In the genomic region with DNA sequence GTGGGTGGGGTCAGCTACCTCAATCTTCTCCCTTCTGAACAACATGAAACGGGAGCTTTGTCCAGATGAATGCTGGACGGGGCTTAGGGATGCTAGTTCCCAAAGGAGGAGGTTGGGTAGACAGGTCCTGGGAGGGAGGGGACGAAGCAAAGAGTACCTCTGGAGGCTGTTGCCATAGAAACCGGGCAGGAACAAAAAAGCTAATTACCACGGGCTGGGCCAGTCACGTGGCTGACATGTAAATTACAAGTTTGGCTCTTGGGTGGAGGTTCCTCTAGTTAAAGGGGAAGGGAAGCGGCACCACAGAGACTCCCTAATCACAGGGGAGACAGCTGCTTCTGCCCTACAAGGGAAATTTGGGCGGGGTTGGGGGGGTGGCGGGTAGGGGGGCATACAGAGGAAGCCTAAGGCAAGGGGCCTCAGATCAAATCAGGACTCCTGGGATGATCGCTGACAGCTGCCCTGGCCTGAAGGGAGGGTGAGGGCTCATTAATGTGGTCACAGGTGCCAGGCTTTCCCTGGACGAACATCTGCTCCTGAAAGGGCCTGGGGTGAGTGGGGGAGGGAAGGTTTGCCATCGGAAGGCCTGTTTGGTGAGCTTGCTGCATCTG, we compare ENCODE assay signal across 8 mouse cellular contexts. TPM values are rescaled to one million over a fixed set of nuclear protein-coding genes. Genes with fewer than 3 reads are reported as not detected.
DNase-seq lines count a peak whose midpoint lies in the region; ATAC-seq lines count a peak whose summit lies in the region.

No protein-coding gene starts in this region.

- H3K27me3 ChIP-seq in embryonic facial prominence, embryonic 14.5 days (replicated peaks; ENCODE audit: control insufficient read depth, insufficient read depth, low read length): peaks cover 51% of the 10 kb centered on the region
- H3K27me3 ChIP-seq in midbrain, embryonic 13.5 days: no peaks in the 10 kb centered on the region
- peaks cover 64% of the 10 kb centered on the region for H3K27me3 ChIP-seq in kidney, embryonic 15.5 days

- peak overlapping the region; percentile 42 for H3K4me3 ChIP-seq in embryonic facial prominence, embryonic 14.5 days (ENCODE audit: low read depth, low read length)
- H3K4me3 ChIP-seq in midbrain, embryonic 13.5 days (replicated peaks): peak overlapping the region; percentile 98
- no peak overlapping the region for H3K4me3 ChIP-seq in kidney, embryonic 15.5 days (replicated peaks)

- peak overlapping the region; percentile 32; the same call in 1 of the 2 replicates for H3K4me2 ChIP-seq in embryonic facial prominence, embryonic 14.5 days (ENCODE audit: low read depth, low read length)
- peak overlapping the region; percentile 90 for H3K4me2 ChIP-seq in midbrain, embryonic 13.5 days (replicated peaks)
- no peak overlapping the region for H3K4me2 ChIP-seq in kidney, embryonic 15.5 days

- H3K9me3 ChIP-seq in embryonic facial prominence, embryonic 14.5 days (ENCODE audit: control insufficient read depth, low read length): no peaks in the 10 kb centered on the region
- no peaks in the 10 kb centered on the region for H3K9me3 ChIP-seq in midbrain, embryonic 13.5 days
- no peaks in the 10 kb centered on the region for H3K9me3 ChIP-seq in kidney, embryonic 15.5 days (replicated peaks)

- H3K4me1 ChIP-seq in embryonic facial prominence, embryonic 14.5 days (ENCODE audit: control insufficient read depth, insufficient read depth, low read length): peaks cover 9% of the 10 kb centered on the region; the same call in 1 of the 2 replicates
- H3K4me1 ChIP-seq in midbrain, embryonic 13.5 days (replicated peaks): peaks cover 62% of the 10 kb centered on the region
- H3K4me1 ChIP-seq in kidney, embryonic 15.5 days: peaks cover 29% of the 10 kb centered on the region

- H3K27ac ChIP-seq in embryonic facial prominence, embryonic 14.5 days (replicated peaks; ENCODE audit: low read depth, low read length): no peak overlapping the region
- peak overlapping the region; percentile 99 for H3K27ac ChIP-seq in midbrain, embryonic 13.5 days
- H3K27ac ChIP-seq in kidney, embryonic 15.5 days: no peak overlapping the region

- peak; percentile 64 for DNase-seq in CD4-positive helper T cell, adult 2 months (ENCODE audit: low read depth, low spot score)
- DNase-seq in MN1 (ENCODE audit: low spot score): peak; percentile 96
- peak; percentile 83 for DNase-seq in embryonic facial prominence, embryonic 14.5 days (ENCODE audit: low spot score)
- DNase-seq in layer of hippocampus, adult 18-20 months (ENCODE audit: low spot score in 2 of 2): peak; percentile 82 to 90
- DNase-seq in kidney, postnatal 10 days: no peak
- no peak for DNase-seq in adrenal gland, adult 18-20 months (ENCODE audit: low spot score in 2 of 2)

- WGBS in embryonic facial prominence, embryonic 14.5 days: under 1% methylated on average over 10 of the region's 12 CpGs
- under 1% methylated on average over 12 of the region's 12 CpGs for WGBS in midbrain, embryonic 13.5 days
- WGBS in kidney, embryonic 15.5 days: 2% methylated on average over 12 of the region's 12 CpGs

- no peaks in the 10 kb centered on the region for H3K36me3 ChIP-seq in embryonic facial prominence, embryonic 14.5 days (ENCODE audit: control insufficient read depth, insufficient read depth, low read length)
- peaks cover 4% of the 10 kb centered on the region; the same call in 1 of the 2 replicates for H3K36me3 ChIP-seq in midbrain, embryonic 13.5 days
- H3K36me3 ChIP-seq in kidney, embryonic 15.5 days: no peaks in the 10 kb centered on the region

- ATAC-seq in embryonic facial prominence, embryonic 14.5 days (ENCODE audit: low read depth): peak; percentile 41
- peak; percentile 28 for ATAC-seq in midbrain, embryonic 13.5 days
- no peak for ATAC-seq in kidney, embryonic 15.5 days (replicated peaks; ENCODE audit: low FRiP score)

- H3K9ac ChIP-seq in embryonic facial prominence, embryonic 14.5 days (ENCODE audit: low read depth, low read length): 0 out of 2 replicates have a peak overlapping the region, but pooled peaks have one; percentile 58
- peak overlapping the region; percentile 100 for H3K9ac ChIP-seq in midbrain, embryonic 13.5 days (replicated peaks)
- no peak overlapping the region for H3K9ac ChIP-seq in kidney, embryonic 15.5 days

RNA-seq across cellular contexts. Expression of a gene that starts 1.4 kb away (rescaled TPM):
- 81.9 and 99.5 TPM in 2 replicates for polyA plus RNA-seq in embryonic facial prominence, embryonic 14.5 days (2014; fragmentation: Nextera tagmentation; extraction: Ambion mirVana)
- 100 to 1,000 TPM; 253 to 286 TPM for total RNA-seq in layer of hippocampus, adult 18-20 months (2021)
- polyA plus RNA-seq in midbrain, embryonic 13.5 days (2015; fragmentation: Nextera tagmentation; extraction: Ambion mirVana): 1,993 and 2,050 TPM in 2 replicates
- polyA plus RNA-seq in kidney, embryonic 15.5 days (2015; fragmentation: Nextera tagmentation; extraction: Ambion mirVana): 8.0 and 22.0 TPM in 2 replicates
- total RNA-seq in adrenal gland, adult 18-20 months (2021): 1 to 10 TPM; 2.0 to 8.2 TPM

RNA-seq across cellular contexts. Expression of a gene that starts 5.8 kb away (rescaled TPM):
- 0.29 and 0.32 TPM in 2 replicates for polyA plus RNA-seq in embryonic facial prominence, embryonic 14.5 days (2014; fragmentation: Nextera tagmentation; extraction: Ambion mirVana)
- total RNA-seq in layer of hippocampus, adult 18-20 months (2021): under 1 TPM in 1 of 2 experiments, not detected in 1; 0.07 TPM
- 0.17 and 0.31 TPM in 2 replicates for polyA plus RNA-seq in midbrain, embryonic 13.5 days (2015; fragmentation: Nextera tagmentation; extraction: Ambion mirVana)
- polyA plus RNA-seq in kidney, embryonic 15.5 days (2015; fragmentation: Nextera tagmentation; extraction: Ambion mirVana): not detected in 2 replicates
- total RNA-seq in adrenal gland, adult 18-20 months (2021): not detected

RNA-seq across cellular contexts. Expression of a gene that starts 10.7 kb away (rescaled TPM):
- 34.1 and 37.9 TPM in 2 replicates for polyA plus RNA-seq in embryonic facial prominence, embryonic 14.5 days (2014; fragmentation: Nextera tagmentation; extraction: Ambion mirVana)
- total RNA-seq in layer of hippocampus, adult 18-20 months (2021): 10 to 100 TPM; 54.0 to 54.7 TPM
- 41.7 and 42.8 TPM in 2 replicates for polyA plus RNA-seq in midbrain, embryonic 13.5 days (2015; fragmentation: Nextera tagmentation; extraction: Ambion mirVana)
- 34.4 and 39.8 TPM in 2 replicates for polyA plus RNA-seq in kidney, embryonic 15.5 days (2015; fragmentation: Nextera tagmentation; extraction: Ambion mirVana)
- total RNA-seq in adrenal gland, adult 18-20 months (2021): 10 to 100 TPM; 22.9 to 24.4 TPM

RNA-seq across cellular contexts. Expression of a gene that starts 39.1 kb away (rescaled TPM):
- polyA plus RNA-seq in embryonic facial prominence, embryonic 14.5 days (2014; fragmentation: Nextera tagmentation; extraction: Ambion mirVana): 159 and 163 TPM in 2 replicates
- total RNA-seq in layer of hippocampus, adult 18-20 months (2021): 100 to 1,000 TPM; 487 TPM
- polyA plus RNA-seq in midbrain, embryonic 13.5 days (2015; fragmentation: Nextera tagmentation; extraction: Ambion mirVana): 238 and 263 TPM in 2 replicates
- 157 and 175 TPM in 2 replicates for polyA plus RNA-seq in kidney, embryonic 15.5 days (2015; fragmentation: Nextera tagmentation; extraction: Ambion mirVana)
- total RNA-seq in adrenal gland, adult 18-20 months (2021): 100 to 1,000 TPM; 218 to 255 TPM

Comparison
In these comparisons a context has a peak if more than half of its experiments do, and no peak if none do; other contexts are left out.
1. DNase-seq: peak in CD4-positive helper T cell, adult 2 months (single experiment), MN1 (single experiment), embryonic facial prominence, embryonic 14.5 days (single experiment) and layer of hippocampus, adult 18-20 months (2 of 2); none in kidney, postnatal 10 days (single experiment) and adrenal gland, adult 18-20 months (0 of 2).
2. RNA of a gene that starts 1.4 kb away (polyA plus RNA-seq): 1,993 to 2,050 TPM in midbrain, embryonic 13.5 days; 81.9 to 99.5 TPM in embryonic facial prominence, embryonic 14.5 days and 8.0 to 22.0 TPM in kidney, embryonic 15.5 days; every median in the first group is over 10 times any median in the second.